Mouse (Mus musculus) adrenal gland, postnatal 4 days (tissue): ENCODE results near the gene Gm20388. TPM values are rescaled to one million over a fixed set of nuclear protein-coding genes. Genes with fewer than 3 reads are reported as not detected.

Experiments
- DNase-seq, 2 experiments: peaks; one replicate each; pipeline ENCODE4 v3.0.0; 2021 to 2022; ENCODE audit warnings: low spot score in 2 of 2, mixed read lengths in 2 of 2
- total RNA-seq, 2 experiments: library from RNA; stranded (reverse); gene quantifications; 2 replicates each; pipeline ENCODE4 v1.2.3; 2021

Gm20388 gene
- total RNA-seq, 2 experiments from 2014 or later, result 8.8 TPM; not detected in 1

DNA sequence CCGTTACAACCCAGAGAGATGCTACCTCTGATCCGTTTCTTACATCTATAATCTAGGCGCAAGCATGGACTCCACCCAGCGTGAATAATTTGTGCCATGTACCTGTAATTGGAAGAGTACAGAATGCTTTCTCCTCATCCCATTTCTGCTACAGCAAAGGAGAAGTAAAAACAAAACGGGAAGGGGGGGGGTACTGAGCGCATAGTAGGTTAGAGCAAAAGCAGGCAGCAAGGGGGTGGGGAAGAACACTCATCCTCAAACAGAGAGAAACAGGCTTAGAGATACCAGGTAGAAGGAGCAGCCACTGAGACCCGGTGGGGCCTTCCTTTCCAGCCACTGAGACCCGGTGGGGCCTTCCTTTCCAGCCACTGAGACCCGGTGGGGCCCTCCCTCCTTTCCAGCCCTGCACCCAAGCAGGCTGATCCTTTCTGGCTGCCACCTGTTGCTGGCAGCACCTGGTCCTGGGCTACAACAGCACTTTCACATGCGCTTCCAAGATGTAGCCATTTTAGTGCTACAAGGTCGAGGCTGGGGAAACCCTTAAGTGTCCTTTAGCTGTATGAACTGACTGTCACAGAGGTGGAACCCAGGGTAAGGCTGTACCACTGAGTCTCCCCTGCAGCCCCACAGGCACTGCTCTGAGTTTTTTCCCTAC, 4451.3 kb downstream of the Gm20388 start:
- no peak for DNase-seq

DNA sequence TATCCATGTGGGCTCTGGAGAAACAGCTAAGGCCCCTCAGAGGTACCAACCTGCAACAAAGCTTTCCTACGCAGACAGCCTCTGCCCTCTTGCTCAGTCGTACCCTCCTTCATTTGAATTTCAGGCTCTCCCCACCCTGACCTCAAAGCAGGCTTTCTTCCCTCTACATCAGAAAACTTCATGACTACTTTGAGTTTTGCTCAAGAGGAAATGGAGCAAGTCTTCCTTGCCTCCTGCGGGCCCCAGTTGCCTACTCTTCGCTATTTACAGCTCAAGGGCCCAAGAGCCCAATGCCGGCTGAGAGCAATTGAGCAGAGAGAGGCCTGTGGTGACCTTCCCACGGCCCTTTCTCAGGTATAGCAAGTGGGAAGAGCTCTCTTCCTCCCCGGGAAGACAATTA, 4451.9 kb downstream of the Gm20388 start:
- no peak for DNase-seq

DNA sequence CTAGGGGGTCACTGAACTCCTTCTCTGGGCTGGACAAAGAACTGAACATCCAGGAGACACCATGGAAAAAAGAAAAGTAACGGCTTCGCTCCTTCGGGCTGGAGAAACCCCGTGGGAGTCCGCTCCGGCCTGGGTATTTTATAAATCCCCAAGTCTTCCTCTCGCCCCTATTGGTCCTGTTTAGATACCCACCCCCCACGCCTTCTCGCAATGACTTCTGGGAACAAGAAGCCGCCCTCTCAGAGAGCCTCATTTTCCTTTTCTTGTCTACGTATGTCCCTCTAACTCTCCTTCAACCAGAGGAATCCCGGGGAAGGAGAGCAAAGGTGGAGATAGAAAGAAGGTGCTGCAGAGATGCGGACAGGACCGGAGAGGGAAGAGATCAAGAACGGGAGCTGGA, 4452.7 kb downstream of the Gm20388 start:
- no peak for DNase-seq

DNA sequence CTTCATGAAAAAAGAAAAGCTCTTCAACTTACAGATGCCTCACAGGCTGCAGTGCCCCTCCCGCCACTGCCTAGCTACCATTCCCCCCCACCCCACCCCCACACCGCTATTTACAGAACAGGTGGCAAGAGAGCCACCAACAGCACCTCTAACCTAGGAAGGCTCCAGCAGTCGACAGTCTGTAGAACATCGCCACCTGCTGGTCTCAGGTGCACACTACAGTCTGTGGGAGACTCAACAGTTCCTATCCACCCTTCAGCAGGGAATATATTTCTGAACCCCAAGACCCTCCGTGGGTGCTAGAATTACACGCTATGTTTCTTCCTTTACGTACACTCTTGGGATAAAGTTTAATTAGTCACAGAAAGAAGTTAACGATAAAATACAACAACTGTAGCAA, 4457.6 kb downstream of the Gm20388 start:
- DNase-seq, result peak in 1 of 2 experiments; percentile 36

DNA sequence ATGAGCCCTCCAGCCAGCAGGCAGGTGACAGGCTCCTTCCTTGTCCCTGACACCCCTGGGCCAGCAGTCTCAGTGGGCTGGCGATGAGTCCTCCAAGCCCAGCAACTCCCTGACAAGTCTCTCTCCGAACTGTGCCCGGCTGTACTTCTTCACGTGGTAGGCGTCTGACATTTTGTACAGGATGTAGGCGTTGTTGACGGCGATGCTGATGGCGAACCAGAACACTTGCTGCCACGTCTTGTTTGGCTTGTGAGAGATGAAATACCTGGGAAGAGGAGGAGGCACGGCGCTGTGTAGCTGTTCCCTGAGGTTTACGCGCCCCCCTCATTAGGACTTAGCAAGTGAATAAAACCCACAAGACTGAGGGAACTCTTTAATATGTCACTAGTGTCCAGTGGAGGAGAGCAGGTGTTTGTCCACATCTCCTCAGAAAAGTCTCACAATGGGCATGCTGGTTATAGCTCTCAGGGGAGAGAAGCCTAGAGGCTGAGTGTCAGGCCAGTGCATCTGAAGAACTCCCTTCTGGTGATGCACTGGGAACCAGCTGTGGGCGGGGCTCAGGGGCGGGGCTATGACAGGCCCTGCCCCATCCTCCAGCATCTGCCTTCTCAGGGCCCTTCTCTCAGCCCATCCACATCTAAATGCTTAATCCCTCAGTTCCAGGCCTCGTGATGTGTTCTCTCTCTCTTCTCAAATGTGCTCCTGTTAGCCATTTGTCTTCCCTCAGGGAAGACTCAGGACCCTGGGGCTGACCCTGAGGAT, 4460.0 kb downstream of the Gm20388 start:
- DNase-seq, result no peak

DNA sequence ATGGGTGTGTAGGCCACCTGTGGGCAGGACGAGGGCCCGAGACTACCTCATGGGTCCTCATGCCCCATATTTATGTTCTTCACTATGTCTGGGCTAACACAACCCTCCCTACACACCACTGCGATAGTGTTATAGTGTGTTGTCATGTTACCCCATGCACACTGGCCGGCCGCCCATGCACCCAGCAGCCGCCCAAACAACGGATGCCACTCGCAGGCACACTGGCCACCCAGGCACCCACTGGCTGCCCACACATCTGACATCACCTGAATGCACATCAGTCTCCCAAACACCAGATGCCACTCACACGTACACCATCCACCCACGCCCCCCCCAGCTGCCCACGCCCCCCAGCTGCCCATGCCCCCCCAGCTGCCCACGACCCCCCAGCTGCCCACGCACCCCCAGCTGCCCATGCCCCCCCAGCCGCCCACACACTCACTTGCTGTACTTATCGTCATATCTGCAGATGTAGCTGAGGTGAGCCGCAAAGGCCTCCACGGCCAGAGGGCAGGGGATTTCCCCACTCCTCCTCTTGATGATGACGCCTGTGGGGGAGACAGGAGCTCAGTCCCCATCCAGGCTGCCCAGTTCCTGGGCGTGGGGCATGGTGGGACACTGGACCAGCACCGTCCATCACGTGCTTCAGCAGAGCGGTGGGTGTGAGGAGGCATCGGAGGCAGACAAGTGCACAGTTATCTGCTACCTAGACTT, 4460.9 kb downstream of the Gm20388 start:
- DNase-seq, result no peak

DNA sequence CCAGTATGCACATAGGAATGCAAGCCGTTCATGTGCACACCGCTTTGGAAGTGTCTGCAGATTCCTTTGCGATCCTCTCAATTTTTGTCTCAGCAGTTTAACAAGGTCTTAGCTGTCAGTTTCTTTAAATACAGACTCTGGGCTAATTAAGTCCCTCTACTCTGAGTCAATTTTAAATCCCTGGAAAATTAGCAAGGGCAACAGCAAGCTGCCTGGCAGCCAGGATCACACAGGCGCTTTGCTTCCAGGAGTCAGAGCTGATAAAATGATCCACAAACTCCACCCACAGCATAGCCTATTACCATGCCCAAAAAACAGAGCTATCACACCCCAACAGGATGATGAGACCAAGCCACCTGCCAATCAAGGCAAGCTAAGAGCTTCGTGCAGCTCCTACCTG, 4463.1 kb downstream of the Gm20388 start:
- DNase-seq, result no peak

DNA sequence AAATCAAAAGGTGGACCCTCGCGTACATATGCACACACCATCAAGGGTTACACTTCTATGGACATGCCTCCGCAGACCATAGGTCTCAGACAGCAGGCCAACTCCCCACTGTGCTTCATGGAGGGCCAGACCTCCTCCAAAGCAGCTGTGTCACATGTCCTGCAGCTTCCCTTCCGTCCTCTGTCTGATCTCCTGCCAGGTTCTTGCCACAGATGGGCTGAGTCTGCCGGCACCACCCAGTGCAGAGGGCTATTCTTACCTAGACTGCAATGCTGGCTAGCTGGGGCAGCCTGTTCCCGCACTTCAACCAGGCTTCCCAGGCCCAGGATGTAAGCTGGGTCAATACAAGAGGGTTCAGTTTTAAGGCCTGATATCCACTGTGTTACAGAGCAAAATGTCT, 4464.5 kb downstream of the Gm20388 start:
- no peak for DNase-seq

DNA sequence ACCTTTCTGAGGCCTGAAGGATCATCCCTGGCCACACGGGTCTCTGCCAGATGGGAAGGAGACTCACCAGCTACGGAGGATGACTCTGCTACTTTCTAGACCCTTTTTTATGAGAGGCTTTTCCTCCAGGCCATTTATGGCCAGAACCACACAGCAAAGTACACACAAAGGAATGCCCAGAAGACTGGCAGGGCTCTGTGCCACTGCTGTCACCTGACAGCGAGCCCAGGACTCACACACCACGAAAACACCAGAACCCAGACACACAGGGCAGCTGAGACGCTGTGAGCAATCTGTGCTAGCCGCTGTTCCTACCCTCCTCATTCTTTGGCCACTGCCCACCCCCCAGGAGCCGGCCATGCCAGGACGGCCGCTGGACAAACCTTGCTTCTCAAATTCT, 4465.1 kb downstream of the Gm20388 start:
- DNase-seq, result no peak

DNA sequence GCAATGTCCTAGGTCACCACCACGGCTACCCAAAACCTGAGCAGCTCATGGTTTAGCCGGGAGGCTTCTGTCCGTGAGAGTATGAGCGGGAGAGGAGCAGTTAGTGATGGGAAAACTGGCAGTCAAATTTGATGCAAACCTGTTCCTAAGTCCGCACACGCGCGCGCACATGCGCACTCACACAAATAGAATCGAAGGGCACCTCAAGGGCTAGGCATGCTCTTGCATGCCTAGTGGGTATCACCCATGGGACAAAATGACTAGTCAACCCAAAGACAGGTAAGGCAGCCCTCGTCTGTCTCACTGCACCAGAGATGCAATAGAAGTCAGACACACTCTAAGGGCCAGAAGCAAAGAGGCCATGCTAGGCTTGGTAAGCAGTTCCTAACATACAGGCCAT, 4465.8 kb downstream of the Gm20388 start:
- no peak for DNase-seq

DNA sequence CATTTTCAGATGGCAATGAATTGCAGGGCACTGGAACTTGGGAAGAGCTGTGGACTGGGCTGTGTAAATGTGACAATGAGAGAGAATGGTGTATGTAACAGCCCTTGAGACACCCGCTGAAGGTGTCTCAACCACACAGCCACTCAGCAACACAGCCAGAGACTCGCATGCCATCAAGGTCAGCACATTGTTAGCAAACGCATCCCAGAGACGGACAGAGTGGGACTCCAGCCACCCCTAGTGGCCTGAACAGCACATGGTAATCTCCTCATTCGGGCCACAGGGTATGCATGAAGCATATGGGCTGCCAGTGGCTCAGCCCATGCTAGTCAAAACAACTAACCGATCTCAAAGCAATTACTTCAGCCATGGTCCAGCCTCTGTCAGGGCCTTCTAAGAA, 4468.6 kb downstream of the Gm20388 start:
- DNase-seq, result no peak

DNA sequence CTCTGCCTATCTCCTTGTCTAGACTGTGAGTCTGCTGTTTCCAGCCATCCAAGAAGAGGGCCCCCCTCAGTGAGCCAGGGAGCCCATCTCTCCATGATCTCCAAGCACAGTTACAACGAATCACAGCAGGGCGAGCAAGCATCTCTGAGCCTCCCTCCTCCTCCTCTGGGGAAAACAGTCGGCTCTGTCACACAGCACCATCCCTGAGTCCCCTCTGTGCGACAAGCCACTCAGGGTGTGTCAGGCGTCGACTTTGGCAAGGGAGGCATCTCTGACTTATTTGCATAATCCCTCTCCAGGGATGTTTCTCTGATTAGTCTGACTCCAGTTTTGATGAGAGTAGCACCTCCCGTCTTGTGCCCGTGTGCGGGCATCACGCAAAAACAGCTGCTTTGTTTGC, 4471.6 kb downstream of the Gm20388 start:
- no peak for DNase-seq

DNA sequence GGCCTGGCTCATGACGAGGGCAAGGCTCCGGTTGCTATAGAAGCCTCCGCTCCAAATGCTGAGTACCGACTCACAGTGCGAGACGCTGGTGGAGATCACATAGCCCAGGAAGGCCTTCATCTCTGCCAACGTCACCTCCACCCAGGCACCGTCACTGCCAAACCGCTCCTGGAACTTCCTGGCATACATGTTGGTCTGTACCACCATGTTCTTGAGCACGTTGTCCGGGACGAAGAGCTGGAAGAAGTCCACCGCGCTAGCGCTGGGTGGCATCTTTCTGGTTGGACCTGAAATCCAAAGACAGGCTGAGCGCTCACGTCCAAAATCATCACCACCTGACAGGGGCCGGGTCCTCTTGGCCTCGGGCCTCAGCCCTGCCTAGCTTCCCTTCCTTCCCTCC, 4473.7 kb downstream of the Gm20388 start:
- DNase-seq, result no peak

DNA sequence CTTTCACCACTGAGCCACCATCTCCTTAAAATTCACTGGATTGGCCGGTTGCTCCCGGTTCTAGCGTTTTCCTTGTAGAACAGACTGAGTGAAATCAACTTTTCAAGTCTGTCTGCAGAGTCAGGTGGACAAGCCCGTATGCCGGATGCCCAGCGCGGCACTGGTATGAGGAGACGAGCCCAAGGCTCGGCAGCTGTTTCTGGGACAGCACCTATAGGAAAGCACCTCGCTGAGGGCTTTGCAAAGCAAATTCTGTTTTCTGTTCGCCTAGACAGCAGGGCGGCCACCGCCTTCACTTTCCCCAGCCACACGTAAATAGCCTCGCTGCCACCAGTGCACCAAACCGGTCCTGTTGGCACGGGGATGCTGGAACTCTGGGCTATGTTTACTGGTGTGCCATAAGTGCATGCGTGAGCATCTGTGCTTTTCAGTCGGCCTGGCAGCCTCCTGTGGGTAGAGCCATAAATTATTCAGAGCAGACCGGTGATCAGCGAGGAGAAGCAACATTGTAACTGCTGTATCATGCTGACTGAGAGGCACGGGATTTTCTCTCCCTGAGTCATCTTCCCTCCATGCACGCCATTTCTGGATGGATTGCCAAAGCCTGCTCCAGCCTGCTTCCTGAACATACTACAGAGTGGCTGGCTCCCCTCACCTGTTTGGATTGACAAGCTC, 4475.7 kb downstream of the Gm20388 start:
- no peak for DNase-seq

DNA sequence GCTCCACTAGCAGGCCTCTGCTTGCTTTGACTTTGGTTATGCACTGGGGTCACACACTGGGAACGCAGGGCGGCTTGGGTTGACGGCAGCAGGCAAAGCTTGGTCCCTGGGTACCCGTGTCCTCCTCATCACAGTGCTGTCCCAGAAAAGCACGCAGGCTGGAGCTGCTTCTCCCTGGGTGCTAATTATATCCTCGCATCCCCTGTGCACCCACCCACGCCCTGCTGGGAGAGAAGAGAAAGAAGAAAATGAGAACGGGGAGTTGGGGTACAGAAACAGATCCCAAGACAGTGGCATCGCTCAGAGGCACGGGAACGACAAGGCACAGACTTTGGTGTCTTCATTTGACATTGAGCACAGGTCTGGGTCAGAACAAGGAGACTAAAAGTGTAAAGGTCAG, 4478.9 kb downstream of the Gm20388 start:
- DNase-seq, result no peak

DNA sequence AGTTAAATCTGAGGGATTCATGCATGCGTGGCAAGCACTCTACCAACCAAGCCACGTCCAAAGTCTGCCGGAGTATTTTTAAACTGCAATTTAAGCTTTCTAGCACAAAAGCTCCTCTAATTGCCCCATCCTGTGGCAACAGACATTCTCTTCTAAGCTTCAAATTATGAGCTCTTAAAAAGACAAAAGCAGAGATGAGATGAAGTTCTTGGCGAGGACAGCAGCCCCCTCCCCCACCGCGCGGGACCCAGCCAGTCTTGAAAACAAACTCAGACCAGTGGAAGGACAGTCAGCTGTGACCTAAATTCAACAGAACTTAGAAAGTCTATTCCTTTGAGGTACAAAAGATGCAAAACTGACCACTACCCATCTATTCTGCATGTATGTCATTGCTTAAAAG, 4480.6 kb downstream of the Gm20388 start:
- DNase-seq, result no peak

DNA sequence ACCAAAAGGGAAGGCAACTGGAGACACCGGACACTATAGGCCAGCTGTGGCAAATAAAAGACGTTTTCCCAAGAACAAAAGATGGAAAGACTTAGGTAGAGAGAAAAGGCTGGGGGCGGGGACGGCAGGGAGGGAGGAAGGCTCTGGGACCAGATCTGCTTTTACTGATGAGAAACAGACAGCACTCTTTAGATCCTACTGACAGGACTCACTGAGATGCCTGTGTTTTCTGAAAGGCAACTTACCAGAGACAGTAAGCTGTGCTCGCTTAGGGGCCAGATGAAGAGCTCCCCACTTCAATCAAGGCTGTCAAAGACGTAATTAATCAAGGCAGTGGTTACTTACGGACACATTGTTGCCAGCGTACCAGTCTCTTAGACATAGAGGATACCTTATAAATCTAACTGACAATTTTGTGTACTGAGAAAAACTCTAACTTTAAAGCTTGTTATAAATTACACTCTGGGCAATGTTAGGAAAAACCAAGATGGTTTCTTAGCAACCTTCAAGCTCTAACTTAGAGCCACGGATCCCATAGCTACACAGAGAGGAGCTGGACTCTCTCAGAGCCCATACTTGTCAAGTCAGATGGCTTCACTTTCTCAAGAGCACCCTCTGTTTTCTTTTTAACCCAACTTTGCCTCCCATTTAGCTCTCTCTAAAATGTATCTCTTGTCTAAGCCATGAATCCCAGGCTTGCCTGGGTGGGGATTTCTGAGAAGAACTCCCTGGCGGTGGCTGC, 4481.8 kb downstream of the Gm20388 start:
- no peak for DNase-seq

DNA sequence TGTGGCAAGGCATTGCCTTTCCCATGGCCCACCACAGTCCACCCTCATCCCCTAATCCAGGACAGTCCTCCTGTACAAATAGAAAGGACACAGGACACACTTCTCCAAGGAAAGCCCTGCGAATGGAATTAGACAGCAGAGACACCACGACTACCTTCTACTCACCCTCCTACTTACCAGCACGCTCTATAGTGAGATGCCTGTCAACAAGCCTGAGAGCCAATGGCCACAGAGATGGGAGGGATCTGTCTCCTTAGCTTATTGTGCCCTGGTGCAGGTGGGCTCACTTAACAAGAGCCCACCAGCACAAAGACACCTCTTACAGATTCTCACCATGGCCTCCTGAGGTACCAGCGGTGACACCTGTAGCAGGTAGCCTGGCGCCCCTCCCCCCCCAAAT, 4482.4 kb downstream of the Gm20388 start:
- DNase-seq, result no peak

DNA sequence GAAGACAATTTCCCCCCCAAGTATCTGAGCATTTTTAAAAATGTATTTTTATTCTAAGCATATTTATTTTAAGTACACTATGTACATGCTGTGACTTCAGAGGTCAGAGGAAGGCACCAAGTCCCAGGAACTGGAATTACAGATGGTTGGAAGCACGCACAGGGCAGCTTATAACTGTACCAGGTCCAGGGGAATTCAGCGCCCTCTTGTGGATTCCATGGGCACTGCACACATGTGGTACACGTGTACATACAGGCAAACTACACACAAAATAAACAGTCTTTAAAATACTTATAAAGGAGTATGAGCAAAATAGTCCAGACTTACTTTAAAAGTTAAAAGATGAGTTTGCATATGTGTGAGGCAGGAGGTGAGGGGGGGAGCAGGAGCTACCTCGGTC, 4483.3 kb downstream of the Gm20388 start:
- DNase-seq, result no peak

DNA sequence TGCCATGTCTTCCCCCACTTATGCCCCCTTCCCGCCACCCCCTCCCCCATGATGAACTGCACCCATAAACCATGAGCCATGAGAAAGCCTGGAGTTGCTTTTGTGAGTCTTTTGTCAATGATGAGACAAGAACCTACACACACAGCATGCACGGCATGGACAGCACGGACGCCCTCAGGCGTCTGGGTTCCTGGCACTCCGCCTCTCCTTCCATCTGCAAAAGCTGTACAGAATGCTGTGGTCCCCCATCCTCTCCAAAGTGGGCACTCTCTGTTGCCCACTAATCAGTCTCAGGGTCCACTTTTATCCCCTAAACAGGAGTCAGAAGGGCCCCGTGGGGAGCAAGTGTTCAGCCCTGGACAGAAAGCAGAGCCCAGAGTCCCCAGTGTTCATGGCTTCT, 4484.3 kb downstream of the Gm20388 start:
- no peak for DNase-seq
